Mouse (Mus musculus): ENCODE measurements around the gene Fbxo30. TPM values are rescaled to one million over a fixed set of nuclear protein-coding genes. Genes with fewer than 3 reads are reported as not detected.
A peak's percentile ranks its signal among the peaks of the same experiment; 100 is the strongest.

Gene Fbxo30
- polyA plus RNA-seq, 1 experiment = 5.5 TPM

DNA sequence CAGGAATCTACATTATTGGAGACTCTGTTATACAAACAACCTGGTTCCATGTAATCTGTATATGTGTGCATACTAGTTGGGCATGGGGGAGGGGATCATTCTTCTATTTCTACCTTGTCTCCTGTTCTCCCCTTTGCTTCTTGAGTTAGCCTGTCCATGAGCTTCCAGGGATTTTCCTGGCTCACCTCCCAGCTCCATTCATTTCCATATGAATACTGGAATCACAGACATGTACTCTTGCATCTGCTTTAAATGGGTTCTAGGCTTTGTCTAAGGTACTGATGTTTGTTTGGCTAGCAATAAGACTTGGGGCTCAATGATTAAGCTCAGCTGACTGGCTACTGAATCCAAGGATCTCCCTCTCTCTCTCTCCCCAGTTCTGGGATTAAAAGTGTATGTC, 12.0 kb upstream of the Fbxo30 start:
- TF ChIP-seq CTCF (IDR thresholded peaks at IDR 0.05; ENCODE audit: borderline replicate concordance, insufficient read depth, low read depth, low read length) (no peak), POLR2A (IDR thresholded peaks at IDR 0.05; ENCODE audit: borderline replicate concordance, insufficient read depth, low read length) (no peak)
- Histone ChIP-seq H3K27me3 (ENCODE audit: control insufficient read depth, insufficient read depth, low read length) (no peaks in the 10 kb centered on the region), H3K27ac (ENCODE audit: insufficient read depth, low read length) (no peak overlapping the region), H3K4me3 (replicated peaks; ENCODE audit: insufficient read depth, low read depth, low read length) (no peak overlapping the region), H3K4me1 (ENCODE audit: control insufficient read depth, insufficient read depth, low read length) (no peaks in the 10 kb centered on the region)
- DNase-seq = no peak

GRCm38 (mm10) chr10:11274431-11274830, 6.7 kb upstream of the Fbxo30 start:
- no peak overlapping the region for H3K4me3 ChIP-seq (replicated peaks; ENCODE audit: insufficient read depth, low read depth, low read length)
- TF ChIP-seq POLR2A (IDR thresholded peaks at IDR 0.05; ENCODE audit: borderline replicate concordance, insufficient read depth, low read length) = no peak
- no peak for TF ChIP-seq CTCF (IDR thresholded peaks at IDR 0.05; ENCODE audit: borderline replicate concordance, insufficient read depth, low read depth, low read length)
- no peaks in the 10 kb centered on the region for H3K27me3 ChIP-seq (ENCODE audit: control insufficient read depth, insufficient read depth, low read length)
- DNase-seq = peak; percentile 24 to 39
- WGBS = 20% methylated on average over 1 of the region's 1 CpGs
- H3K4me1 ChIP-seq (ENCODE audit: control insufficient read depth, insufficient read depth, low read length) = peaks cover 4% of the 10 kb centered on the region; the same call in 1 of the 2 replicates
- no peak overlapping the region for H3K27ac ChIP-seq (ENCODE audit: insufficient read depth, low read length)

- peak; percentile 20 to 24 for DNase-seq
- no peaks in the 10 kb centered on the region for H3K27me3 ChIP-seq (ENCODE audit: control insufficient read depth, insufficient read depth, low read length)
- H3K27ac ChIP-seq (ENCODE audit: insufficient read depth, low read length) = peak overlapping the region; percentile 94
- WGBS = 3% methylated on average over 6 of the region's 6 CpGs
- H3K4me1 ChIP-seq (ENCODE audit: control insufficient read depth, insufficient read depth, low read length) = no peaks in the 10 kb centered on the region; the same call in 1 of the 2 replicates
- H3K4me3 ChIP-seq (replicated peaks; ENCODE audit: insufficient read depth, low read depth, low read length) = peak overlapping the region; percentile 69
- TF ChIP-seq CTCF (IDR thresholded peaks at IDR 0.05; ENCODE audit: borderline replicate concordance, insufficient read depth, low read depth, low read length) (no peak), POLR2A (IDR thresholded peaks at IDR 0.05; ENCODE audit: borderline replicate concordance, insufficient read depth, low read length) (no peak)
Observed at GRCm38 (mm10) chr10:11280235-11280577, 924 bp upstream of the Fbxo30 start.

- H3K4me3 ChIP-seq (replicated peaks; ENCODE audit: insufficient read depth, low read depth, low read length) = peak overlapping the region; percentile 64
- WGBS = under 1% methylated on average over 68 of the region's 68 CpGs
- no peaks in the 10 kb centered on the region; the same call in 1 of the 2 replicates for H3K4me1 ChIP-seq (ENCODE audit: control insufficient read depth, insufficient read depth, low read length)
- no peaks in the 10 kb centered on the region for H3K27me3 ChIP-seq (ENCODE audit: control insufficient read depth, insufficient read depth, low read length)
- DNase-seq = peak; percentile 45 to 53
- TF ChIP-seq POLR2A (IDR thresholded peaks at IDR 0.05; ENCODE audit: borderline replicate concordance, insufficient read depth, low read length) (no peak), CTCF (IDR thresholded peaks at IDR 0.05; ENCODE audit: borderline replicate concordance, insufficient read depth, low read depth, low read length) (no peak)
- no peak overlapping the region for H3K27ac ChIP-seq (ENCODE audit: insufficient read depth, low read length)
Observed at GRCm38 (mm10) chr10:11281498-11282305, 572 bp downstream of the Fbxo30 start.

DNA sequence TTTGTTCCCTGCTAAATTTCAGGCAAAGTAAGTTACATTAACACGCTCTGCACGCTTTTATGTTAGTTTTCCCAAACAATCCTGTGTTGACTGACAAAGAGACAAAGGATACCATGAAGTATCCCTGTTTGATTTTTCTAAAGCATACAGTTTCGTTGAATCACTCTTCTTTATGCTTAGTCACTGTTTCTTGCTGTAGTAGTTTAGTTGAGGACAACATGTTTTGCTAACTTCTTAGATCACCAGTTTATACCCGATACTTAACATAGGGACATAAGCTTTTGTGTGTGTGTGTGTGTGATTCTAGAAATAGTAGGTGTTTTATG, 1.1 kb downstream of the Fbxo30 start:
- Histone ChIP-seq H3K4me1 (ENCODE audit: control insufficient read depth, insufficient read depth, low read length) (no peaks in the 10 kb centered on the region; the same call in 1 of the 2 replicates), H3K27ac (ENCODE audit: insufficient read depth, low read length) (no peak overlapping the region), H3K4me3 (replicated peaks; ENCODE audit: insufficient read depth, low read depth, low read length) (no peak overlapping the region), H3K27me3 (ENCODE audit: control insufficient read depth, insufficient read depth, low read length) (no peaks in the 10 kb centered on the region)
- DNase-seq = no peak
- TF ChIP-seq CTCF (IDR thresholded peaks at IDR 0.05; ENCODE audit: borderline replicate concordance, insufficient read depth, low read depth, low read length) (no peak), POLR2A (IDR thresholded peaks at IDR 0.05; ENCODE audit: borderline replicate concordance, insufficient read depth, low read length) (no peak)
- WGBS = 20% methylated on average over 4 of the region's 4 CpGs

DNA sequence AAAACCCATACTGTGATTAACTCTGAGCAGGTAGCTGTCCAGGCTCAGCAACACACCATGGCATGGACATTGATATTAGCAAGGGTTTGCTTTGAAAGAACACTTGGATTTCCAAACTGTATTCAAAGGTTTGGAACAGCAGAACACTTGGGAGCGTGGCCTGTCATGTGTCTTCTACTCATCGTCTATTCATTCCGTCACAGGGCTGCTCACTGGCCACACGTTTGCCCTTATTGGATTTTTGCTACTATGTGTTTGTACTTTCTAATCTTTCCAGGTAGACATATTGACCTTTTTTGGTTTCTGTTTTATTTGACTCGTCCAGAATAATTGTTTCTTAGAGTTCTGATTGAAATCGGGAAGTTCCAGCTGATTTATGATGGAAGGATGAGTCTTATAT, 17.3 kb downstream of the Fbxo30 start:
- H3K4me3 ChIP-seq (replicated peaks; ENCODE audit: insufficient read depth, low read depth, low read length) = no peak overlapping the region
- H3K27ac ChIP-seq (ENCODE audit: insufficient read depth, low read length) = no peak overlapping the region
- H3K27me3 ChIP-seq (ENCODE audit: control insufficient read depth, insufficient read depth, low read length) = no peaks in the 10 kb centered on the region
- no peak for TF ChIP-seq CTCF (IDR thresholded peaks at IDR 0.05; ENCODE audit: borderline replicate concordance, insufficient read depth, low read depth, low read length)
- no peak for DNase-seq
- peaks cover 2% of the 10 kb centered on the region; the same call in 1 of the 2 replicates for H3K4me1 ChIP-seq (ENCODE audit: control insufficient read depth, insufficient read depth, low read length)
- WGBS = 93% methylated on average over 6 of the region's 6 CpGs

DNA sequence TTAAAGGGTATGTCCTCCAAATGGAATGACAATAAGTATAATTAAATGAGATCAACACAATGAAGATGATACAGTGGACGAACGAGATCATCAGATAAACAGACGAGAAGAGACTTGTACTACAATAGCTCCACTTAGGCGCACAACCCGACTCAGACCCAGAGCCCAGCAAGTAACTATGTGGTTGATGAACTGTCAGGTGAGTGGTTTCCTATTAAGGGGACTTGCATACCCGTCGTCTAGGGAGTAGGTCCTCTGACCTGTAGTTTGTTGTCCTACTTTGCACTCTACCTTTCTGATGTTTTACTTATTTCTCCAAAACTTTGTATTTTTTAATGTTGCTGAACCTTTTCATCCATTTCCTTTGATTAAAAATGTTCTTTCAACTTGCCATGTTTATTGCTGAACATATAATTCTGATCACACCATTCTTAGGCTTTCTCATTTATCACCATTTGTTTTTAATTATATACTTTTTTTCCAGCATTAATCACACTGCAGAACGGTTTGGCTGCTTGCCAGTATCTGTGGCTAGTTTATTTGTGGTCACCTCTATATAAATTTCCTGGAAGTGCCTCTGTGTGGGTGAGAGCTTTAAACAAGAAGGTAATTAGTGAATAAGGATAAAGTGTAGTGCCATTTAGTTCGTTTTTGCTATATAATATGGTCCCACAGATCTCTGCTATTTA, 24.4 kb downstream of the Fbxo30 start:
- no peak for TF ChIP-seq POLR2A (IDR thresholded peaks at IDR 0.05; ENCODE audit: borderline replicate concordance, insufficient read depth, low read length)
- no peak for TF ChIP-seq CTCF (IDR thresholded peaks at IDR 0.05; ENCODE audit: borderline replicate concordance, insufficient read depth, low read depth, low read length)
- Histone ChIP-seq H3K27ac (ENCODE audit: insufficient read depth, low read length) (no peak overlapping the region), H3K4me3 (replicated peaks; ENCODE audit: insufficient read depth, low read depth, low read length) (no peak overlapping the region), H3K27me3 (ENCODE audit: control insufficient read depth, insufficient read depth, low read length) (no peaks in the 10 kb centered on the region), H3K4me1 (ENCODE audit: control insufficient read depth, insufficient read depth, low read length) (no peaks in the 10 kb centered on the region)
- WGBS = 73% methylated on average over 9 of the region's 9 CpGs
- no peak for DNase-seq

DNA sequence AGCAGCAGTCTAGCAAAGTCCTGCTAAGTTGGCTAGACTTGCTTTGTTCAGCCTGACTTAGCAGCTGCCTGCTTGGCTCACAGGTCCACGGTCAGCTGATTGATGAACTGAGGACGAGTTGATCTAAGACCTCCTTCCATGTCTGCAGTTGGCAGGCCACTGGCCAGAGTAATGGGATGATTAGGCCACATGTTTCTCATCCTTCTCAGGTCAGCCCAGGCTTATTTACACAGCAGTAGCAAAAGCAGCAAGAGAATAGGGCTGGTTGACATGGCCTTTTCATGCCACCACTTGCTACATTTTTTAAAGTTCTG, 24.9 kb downstream of the Fbxo30 start:
- Histone ChIP-seq H3K27ac (ENCODE audit: insufficient read depth, low read length) (no peak overlapping the region), H3K4me1 (ENCODE audit: control insufficient read depth, insufficient read depth, low read length) (no peaks in the 10 kb centered on the region), H3K27me3 (ENCODE audit: control insufficient read depth, insufficient read depth, low read length) (no peaks in the 10 kb centered on the region), H3K4me3 (replicated peaks; ENCODE audit: insufficient read depth, low read depth, low read length) (no peak overlapping the region)
- TF ChIP-seq CTCF (IDR thresholded peaks at IDR 0.05; ENCODE audit: borderline replicate concordance, insufficient read depth, low read depth, low read length) (no peak), POLR2A (IDR thresholded peaks at IDR 0.05; ENCODE audit: borderline replicate concordance, insufficient read depth, low read length) (no peak)
- WGBS = 17% methylated on average over 2 of the region's 2 CpGs
- no peak for DNase-seq

All from cerebellum, adult 2 months (tissue).